Mouse (Mus musculus) liver, postnatal 0 days (tissue): ENCODE data around the gene Ercc1.

Experiments used
- CTCF ChIP-seq: sonication (generic); IDR thresholded peaks from 2 replicates; pipeline ENCODE4 v1.5.1; 2016; ENCODE audit warnings: antibody characterized with exemption, low read depth
- EP300 ChIP-seq: IDR thresholded peaks from 2 replicates; pipeline ENCODE4 v1.6.1; 2016; ENCODE audit warnings: antibody characterized with exemption, low read depth, mild to moderate bottlenecking

DNA sequence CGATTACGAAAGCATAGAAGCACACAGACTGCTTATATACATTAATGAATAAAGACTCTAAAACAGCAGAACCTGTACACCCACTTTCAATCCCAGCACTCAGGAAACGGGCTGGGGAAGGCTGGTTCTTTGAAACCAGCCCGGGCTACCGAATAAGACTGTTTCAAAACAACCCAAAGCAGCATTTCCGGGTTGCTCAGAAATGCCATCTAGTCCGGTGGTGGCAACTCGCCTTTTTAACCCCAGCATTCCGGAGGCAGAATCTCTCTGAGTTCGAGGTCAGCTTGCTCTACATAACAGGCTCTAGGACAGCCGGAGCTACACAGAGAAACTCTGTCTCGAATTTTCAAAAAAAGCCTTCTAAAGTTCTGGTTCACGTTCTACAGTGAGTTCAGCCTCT lies 14.1 kb downstream of the Ercc1 start:
- no peak for TF ChIP-seq CTCF
- no peak for TF ChIP-seq EP300
